Mouse (Mus musculus) midbrain, embryonic 13.5 days (tissue): ENCODE data around the gene Cab39l. TPM values are rescaled to one million over a fixed set of nuclear protein-coding genes. Genes with fewer than 3 reads are reported as not detected.

Experiments used
- ATAC-seq: fragments of 200-750 bp; cut with Nextera tagmentation; 2 replicates; pipeline ENCODE4 v1.8.0; 2017; ENCODE audit warnings: mild to moderate bottlenecking, moderate TSS enrichment, moderate library complexity
- H3K27ac ChIP-seq: fragments of 300-500 bp; sonication (generic); 2 replicates; pipeline ENCODE4 v1.5.1; 2015; ENCODE audit warnings: inconsistent platforms, mild to moderate bottlenecking, moderate library complexity
- H3K27me3 ChIP-seq: fragments of 300-500 bp; sonication (generic); 2 replicates; pipeline ENCODE4 v1.6.1; 2015; ENCODE audit warnings: mild to moderate bottlenecking, inconsistent platforms
- H3K36me3 ChIP-seq: fragments of 300-500 bp; sonication (generic); 2 replicates; pipeline ENCODE4 v1.6.1; 2015; ENCODE audit warnings: mild to moderate bottlenecking, inconsistent platforms
- H3K4me1 ChIP-seq: fragments of 300-500 bp; sonication (generic); replicated peaks from 2 replicates; pipeline ENCODE4 v1.6.1; 2015; ENCODE audit warnings: inconsistent platforms
- H3K4me2 ChIP-seq: fragments of 300-500 bp; sonication (generic); replicated peaks from 2 replicates; pipeline ENCODE4 v1.6.1; 2015; ENCODE audit warnings: moderate library complexity, mild to moderate bottlenecking, inconsistent platforms
- H3K4me3 ChIP-seq: fragments of 300-500 bp; sonication (generic); replicated peaks from 2 replicates; pipeline ENCODE4 v1.5.1; 2015; ENCODE audit warnings: mild to moderate bottlenecking, inconsistent platforms
- H3K9ac ChIP-seq: fragments of 300-500 bp; sonication (generic); replicated peaks from 2 replicates; pipeline ENCODE4 v1.6.1; 2015; ENCODE audit warnings: mild to moderate bottlenecking, inconsistent platforms
- H3K9me3 ChIP-seq: fragments of 300-500 bp; sonication (generic); 2 replicates; pipeline ENCODE4 v1.6.1; 2016; ENCODE audit warnings: mild to moderate bottlenecking, inconsistent platforms
- WGBS: fragments of 180-500 bp; shearing (Covaris S2); methylation state at CpG from one replicate; pipeline ENCODE4 v1.1.7; 2015; 5-methylcytosine and 5-hydroxymethylcytosine counted together
- polyA plus RNA-seq: library from polyadenylated mRNA; unstranded; fragments of >200 nt; fragmentation: Nextera tagmentation; extraction: Ambion mirVana; gene quantifications from 2 replicates; pipeline ENCODE4 v1.2.1, GENCODE M21; 2015

The Cab39l gene
- polyA plus RNA-seq, 1 experiment from 2014 or later: 25.3 TPM

GRCm38 (mm10) chr14:59525843-59526242 lies 85.1 kb downstream of the Cab39l start:
- ATAC-seq: no peak
- Histone ChIP-seq H3K36me3 (no peaks in the 10 kb centered on the region), H3K27ac (no peak overlapping the region), H3K9me3 (no peaks in the 10 kb centered on the region), H3K27me3 (no peaks in the 10 kb centered on the region), H3K4me1 (no peaks in the 10 kb centered on the region), H3K9ac (no peak overlapping the region), H3K4me3 (no peak overlapping the region), H3K4me2 (no peak overlapping the region)
- WGBS: 91% methylated on average over 5 of the region's 5 CpGs

- no peaks in the 10 kb centered on the region for H3K4me1 ChIP-seq
- H3K4me3 ChIP-seq: no peak overlapping the region
- 82% methylated on average over 1 of the region's 1 CpGs for WGBS
- H3K27me3 ChIP-seq: no peaks in the 10 kb centered on the region
- H3K9ac ChIP-seq: no peak overlapping the region
- no peaks in the 10 kb centered on the region for H3K9me3 ChIP-seq
- no peak overlapping the region for H3K4me2 ChIP-seq
- H3K36me3 ChIP-seq: no peaks in the 10 kb centered on the region
- no peak overlapping the region for H3K27ac ChIP-seq
- no peak for ATAC-seq
These were observed 90.0 kb downstream of the Cab39l start for GRCm38 (mm10) chr14:59530801-59531200.

- Histone ChIP-seq H3K9ac (no peak overlapping the region), H3K4me1 (no peaks in the 10 kb centered on the region), H3K27ac (no peak overlapping the region), H3K36me3 (no peaks in the 10 kb centered on the region), H3K9me3 (no peaks in the 10 kb centered on the region), H3K27me3 (no peaks in the 10 kb centered on the region), H3K4me2 (no peak overlapping the region), H3K4me3 (no peak overlapping the region)
- WGBS: 76% methylated on average over 1 of the region's 1 CpGs
- ATAC-seq: no peak
These were observed 92.2 kb downstream of the Cab39l start for GRCm38 (mm10) chr14:59532986-59533385.

- Histone ChIP-seq H3K36me3 (no peaks in the 10 kb centered on the region), H3K9ac (no peak overlapping the region), H3K4me1 (no peaks in the 10 kb centered on the region), H3K4me3 (no peak overlapping the region), H3K4me2 (no peak overlapping the region), H3K9me3 (no peaks in the 10 kb centered on the region), H3K27ac (no peak overlapping the region), H3K27me3 (no peaks in the 10 kb centered on the region)
- no peak for ATAC-seq
These were observed 93.1 kb downstream of the Cab39l start for GRCm38 (mm10) chr14:59533908-59534307.

GRCm38 (mm10) chr14:59537829-59538432 lies 97.2 kb downstream of the Cab39l start:
- H3K4me3 ChIP-seq: no peak overlapping the region
- H3K27me3 ChIP-seq: no peaks in the 10 kb centered on the region
- H3K9ac ChIP-seq: no peak overlapping the region
- no peak overlapping the region for H3K4me2 ChIP-seq
- no peak for ATAC-seq
- H3K9me3 ChIP-seq: no peaks in the 10 kb centered on the region
- no peaks in the 10 kb centered on the region for H3K4me1 ChIP-seq
- H3K27ac ChIP-seq: no peak overlapping the region
- 91% methylated on average over 4 of the region's 4 CpGs for WGBS
- H3K36me3 ChIP-seq: no peaks in the 10 kb centered on the region

- Histone ChIP-seq H3K4me3 (no peak overlapping the region), H3K9ac (no peak overlapping the region), H3K4me2 (no peak overlapping the region), H3K36me3 (no peaks in the 10 kb centered on the region), H3K27ac (no peak overlapping the region), H3K4me1 (no peaks in the 10 kb centered on the region), H3K9me3 (no peaks in the 10 kb centered on the region), H3K27me3 (no peaks in the 10 kb centered on the region)
- 95% methylated on average over 2 of the region's 2 CpGs for WGBS
- ATAC-seq: no peak
These were observed 99.5 kb downstream of the Cab39l start for GRCm38 (mm10) chr14:59540230-59540629.

GRCm38 (mm10) chr14:59540761-59541160 lies 100.0 kb downstream of the Cab39l start:
- WGBS: 88% methylated on average over 6 of the region's 6 CpGs
- ATAC-seq: no peak
- no peak overlapping the region for H3K4me3 ChIP-seq
- no peak overlapping the region for H3K27ac ChIP-seq
- H3K9ac ChIP-seq: no peak overlapping the region
- no peaks in the 10 kb centered on the region for H3K36me3 ChIP-seq
- H3K9me3 ChIP-seq: no peaks in the 10 kb centered on the region
- H3K4me1 ChIP-seq: no peaks in the 10 kb centered on the region
- no peaks in the 10 kb centered on the region for H3K27me3 ChIP-seq
- no peak overlapping the region for H3K4me2 ChIP-seq

GRCm38 (mm10) chr14:59543158-59543826 lies 102.5 kb downstream of the Cab39l start:
- no peak overlapping the region for H3K9ac ChIP-seq
- H3K4me1 ChIP-seq: no peaks in the 10 kb centered on the region
- no peak overlapping the region for H3K4me2 ChIP-seq
- H3K27me3 ChIP-seq: no peaks in the 10 kb centered on the region
- 78% methylated on average over 3 of the region's 3 CpGs for WGBS
- no peak overlapping the region for H3K27ac ChIP-seq
- H3K4me3 ChIP-seq: no peak overlapping the region
- no peaks in the 10 kb centered on the region for H3K36me3 ChIP-seq
- ATAC-seq: no peak
- H3K9me3 ChIP-seq: no peaks in the 10 kb centered on the region

- Histone ChIP-seq H3K9ac (no peak overlapping the region), H3K4me3 (no peak overlapping the region), H3K4me2 (no peak overlapping the region), H3K9me3 (no peaks in the 10 kb centered on the region), H3K27ac (no peak overlapping the region), H3K36me3 (no peaks in the 10 kb centered on the region), H3K4me1 (no peaks in the 10 kb centered on the region; the same call in 1 of the 2 replicates), H3K27me3 (no peaks in the 10 kb centered on the region)
- ATAC-seq: no peak
- WGBS: 71% methylated on average over 5 of the region's 5 CpGs
These were observed 103.2 kb downstream of the Cab39l start for GRCm38 (mm10) chr14:59543956-59544355.

- 86% methylated on average over 7 of the region's 7 CpGs for WGBS
- no peaks in the 10 kb centered on the region for H3K9me3 ChIP-seq
- no peak overlapping the region for H3K4me2 ChIP-seq
- H3K9ac ChIP-seq: no peak overlapping the region
- H3K4me1 ChIP-seq: no peaks in the 10 kb centered on the region; the same call in 1 of the 2 replicates
- H3K4me3 ChIP-seq: no peak overlapping the region
- H3K36me3 ChIP-seq: no peaks in the 10 kb centered on the region
- ATAC-seq: no peak
- H3K27ac ChIP-seq: no peak overlapping the region
- H3K27me3 ChIP-seq: no peaks in the 10 kb centered on the region
These were observed 105.5 kb downstream of the Cab39l start for GRCm38 (mm10) chr14:59546162-59546880.

- Histone ChIP-seq H3K36me3 (no peaks in the 10 kb centered on the region), H3K27ac (no peak overlapping the region), H3K4me3 (no peak overlapping the region), H3K4me1 (no peaks in the 10 kb centered on the region; the same call in 1 of the 2 replicates), H3K27me3 (no peaks in the 10 kb centered on the region), H3K4me2 (no peak overlapping the region), H3K9ac (no peak overlapping the region), H3K9me3 (no peaks in the 10 kb centered on the region)
- 61% methylated on average over 5 of the region's 5 CpGs for WGBS
- ATAC-seq: no peak
These were observed 106.8 kb downstream of the Cab39l start for GRCm38 (mm10) chr14:59547530-59547929.

- H3K4me2 ChIP-seq: no peak overlapping the region
- H3K9me3 ChIP-seq: no peaks in the 10 kb centered on the region
- H3K36me3 ChIP-seq: no peaks in the 10 kb centered on the region
- no peak overlapping the region for H3K9ac ChIP-seq
- H3K27ac ChIP-seq: no peak overlapping the region
- ATAC-seq: no peak
- no peak overlapping the region for H3K4me3 ChIP-seq
- no peaks in the 10 kb centered on the region; the same call in 1 of the 2 replicates for H3K4me1 ChIP-seq
- no peaks in the 10 kb centered on the region for H3K27me3 ChIP-seq
- WGBS: 69% methylated on average over 2 of the region's 2 CpGs
These were observed 107.8 kb downstream of the Cab39l start for GRCm38 (mm10) chr14:59548532-59548931.
